Mouse (Mus musculus) gastrocnemius, adult 2 months (tissue): Measurements from ENCODE around the gene Iqcg. TPM values are rescaled to one million over a fixed set of nuclear protein-coding genes. Genes with fewer than 3 reads are reported as not detected.

ENCODE experiments used
- DNase-seq: peaks from one replicate; pipeline ENCODE4 v3.0.0; 2022
- H3K27ac ChIP-seq: fragments of 200-600 bp; 2 replicates; pipeline ENCODE4 v1.8.1; 2022; ENCODE audit warnings: mild to moderate bottlenecking
- H3K4me3 ChIP-seq: fragments of 200-600 bp; 2 replicates; pipeline ENCODE4 v1.8.1; 2022; ENCODE audit warnings: mild to moderate bottlenecking, moderate library complexity
- CTCF ChIP-seq: fragments of 200-600 bp; IDR thresholded peaks from 2 replicates; pipeline ENCODE4 v1.8.1; 2022; ENCODE audit warnings: antibody characterized with exemption, mild to moderate bottlenecking, moderate library complexity
- intact Hi-C: fragments of 180-260 bp; cut with DNase I; formaldehyde crosslinking; loops from one replicate; pipeline ENCODE4 v1.15.1; 2025
- total RNA-seq, 2 experiments: library from RNA; stranded (reverse); gene quantifications; 2 replicates each; pipeline ENCODE4 v1.2.3; 2021

Gene Iqcg
- total RNA-seq, 2 experiments from 2014 or later, result 2.0 to 3.0 TPM

DNA sequence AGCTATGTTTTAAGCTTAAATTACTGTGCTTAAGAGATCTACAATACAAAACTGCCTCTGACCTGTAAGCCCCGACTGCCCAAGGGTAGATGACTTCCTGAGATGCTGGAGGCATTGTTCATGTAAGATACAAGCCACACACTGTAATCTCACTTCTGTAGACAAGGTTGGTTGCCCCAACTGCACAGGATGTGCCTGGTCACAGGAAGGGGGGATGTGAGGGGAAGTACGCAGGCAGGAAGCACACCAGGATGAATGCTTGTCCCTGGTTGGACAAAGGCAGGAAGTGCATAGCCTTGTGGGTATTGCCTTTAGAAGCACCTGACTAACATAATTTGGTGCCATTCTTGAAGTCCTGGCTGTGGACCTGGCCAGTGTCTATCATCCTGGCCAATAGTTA, 12.8 kb downstream of the Iqcg start:
- Histone ChIP-seq H3K27ac (no peak overlapping the region), H3K4me3 (no peak overlapping the region)
- intact Hi-C loops, result no loop called here
- no peak for DNase-seq
- TF ChIP-seq CTCF, result no peak

DNA sequence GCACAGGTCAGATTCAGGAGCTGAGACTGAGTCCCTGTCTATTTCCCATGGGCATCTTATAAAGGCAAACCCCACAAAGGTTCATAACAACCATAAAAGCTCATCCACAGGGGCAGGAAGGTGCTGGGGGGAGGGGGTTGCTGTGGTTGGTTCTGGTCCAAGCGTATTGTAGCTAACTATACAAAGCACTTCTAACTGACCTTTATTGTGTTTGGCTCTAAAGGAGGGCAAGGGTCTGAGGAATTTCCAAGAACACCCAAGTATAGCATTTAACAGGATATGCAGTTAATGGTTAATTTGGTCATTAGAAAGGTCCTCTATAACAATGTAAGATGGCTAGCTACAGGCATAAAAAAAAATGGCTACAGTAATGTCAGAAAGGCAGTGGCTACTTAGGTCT, 13.3 kb downstream of the Iqcg start:
- TF ChIP-seq CTCF, result no peak
- H3K27ac ChIP-seq, result no peak overlapping the region
- no peak overlapping the region for H3K4me3 ChIP-seq
- intact Hi-C loops, result no loop called here
- no peak for DNase-seq

DNA sequence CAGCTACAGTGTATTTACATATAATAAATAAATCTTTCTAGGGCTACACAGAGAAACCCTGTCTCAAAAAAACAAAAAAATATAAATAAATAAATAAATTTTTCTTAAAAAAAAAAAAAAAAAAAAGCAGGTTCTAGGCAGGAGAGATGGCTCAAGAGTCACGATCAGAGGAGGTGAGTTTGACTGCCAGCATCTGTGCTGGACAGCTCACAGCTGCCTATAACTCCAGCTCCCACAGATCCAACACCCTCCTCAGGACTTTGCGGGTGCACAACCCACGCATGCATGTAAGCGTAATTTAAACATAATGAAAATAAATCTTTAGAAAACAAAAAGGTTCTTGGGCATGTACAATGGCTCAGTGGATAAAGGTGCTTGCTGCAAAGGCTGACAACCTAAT, 20.0 kb downstream of the Iqcg start:
- Histone ChIP-seq H3K4me3 (no peak overlapping the region), H3K27ac (no peak overlapping the region)
- no peak for TF ChIP-seq CTCF
- DNase-seq, result no peak
- intact Hi-C loops, result no loop called here

DNA sequence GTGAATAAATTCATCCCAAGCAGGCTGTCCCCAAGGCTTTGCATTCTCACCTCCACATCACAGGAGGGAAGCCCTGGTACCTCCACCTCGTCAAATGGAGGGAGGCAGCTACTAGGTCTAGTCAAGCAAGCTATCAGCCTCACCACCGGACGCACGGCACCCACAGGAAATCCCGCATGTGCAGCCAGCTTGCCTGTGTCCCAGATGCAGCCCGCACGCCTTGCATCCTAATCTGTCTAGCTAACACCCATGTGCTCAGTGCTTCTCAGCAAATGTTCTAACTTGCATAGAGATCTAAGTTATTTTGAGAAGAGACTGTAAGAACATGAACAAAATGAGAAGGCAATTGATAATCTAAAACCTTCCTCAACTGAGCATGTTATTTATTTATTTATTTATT, 29.7 kb downstream of the Iqcg start:
- TF ChIP-seq CTCF, result no peak
- no peak overlapping the region for H3K27ac ChIP-seq
- no peak overlapping the region for H3K4me3 ChIP-seq
- intact Hi-C loops, result no loop called here
- DNase-seq, result no peak

DNA sequence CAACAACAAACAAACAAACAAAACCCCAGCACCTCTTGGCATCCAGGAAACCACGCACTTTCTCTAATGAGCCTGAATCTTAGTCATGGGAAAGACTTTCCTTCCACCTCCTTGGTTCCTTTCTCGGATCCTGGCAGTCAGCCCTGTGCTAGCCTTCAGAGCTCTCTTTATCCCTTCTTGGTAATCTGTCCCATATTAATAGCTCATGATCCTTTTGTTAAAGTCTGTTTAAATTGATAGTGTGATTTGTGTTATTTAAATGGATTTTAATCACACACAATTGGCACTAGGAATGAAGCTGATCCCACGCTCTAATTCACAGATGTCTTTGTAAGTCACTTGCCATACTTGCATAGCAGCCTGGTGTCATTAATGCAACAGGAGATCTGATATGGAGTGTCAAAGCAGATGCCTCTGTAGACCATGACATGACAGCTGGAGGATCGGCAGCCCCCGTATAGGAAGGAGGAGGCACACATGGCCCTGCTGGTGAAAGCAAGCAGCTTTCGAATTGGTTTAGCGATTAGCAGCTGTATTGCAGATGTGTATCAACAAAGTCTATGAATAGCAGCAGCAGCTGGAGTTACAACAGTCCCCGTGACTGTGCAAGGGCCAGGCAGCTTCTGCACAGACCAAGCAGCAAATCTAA, 31.4 kb downstream of the Iqcg start:
- no peak for DNase-seq
- Histone ChIP-seq H3K4me3 (no peak overlapping the region), H3K27ac (no peak overlapping the region)
- no peak for TF ChIP-seq CTCF
- intact Hi-C loops, result loop anchor here (2.0 kb wide), 1 partner anchor 212 kb away; no protein-coding TSS in a partner anchor

DNA sequence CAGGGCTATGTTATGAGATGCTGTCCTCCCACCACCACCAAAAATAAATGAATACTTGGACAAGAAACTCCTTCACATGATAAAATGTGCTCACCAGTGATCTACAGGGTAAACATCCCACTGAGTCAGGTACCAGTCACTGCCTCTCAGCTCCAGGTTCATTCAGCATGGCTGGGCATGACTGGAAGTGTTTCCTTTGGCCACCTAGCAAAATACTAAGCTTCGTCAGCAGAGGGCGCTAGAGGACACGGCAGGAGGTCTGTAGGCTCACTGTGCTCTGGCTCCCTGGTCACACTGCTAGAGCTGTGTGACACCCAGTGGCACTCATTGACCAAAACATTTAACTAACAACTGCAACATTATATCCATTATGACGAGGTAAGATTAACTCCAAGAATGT, 32.3 kb downstream of the Iqcg start:
- no peak overlapping the region for H3K27ac ChIP-seq
- TF ChIP-seq CTCF, result peak; percentile 99; the same call in 1 of the 2 replicates
- intact Hi-C loops, result loop anchor here (1.0 to 2.0 kb wide), 2 partner anchors 132 to 211 kb away; no protein-coding TSS in a partner anchor
- H3K4me3 ChIP-seq, result no peak overlapping the region
- DNase-seq, result peak; percentile 91

DNA sequence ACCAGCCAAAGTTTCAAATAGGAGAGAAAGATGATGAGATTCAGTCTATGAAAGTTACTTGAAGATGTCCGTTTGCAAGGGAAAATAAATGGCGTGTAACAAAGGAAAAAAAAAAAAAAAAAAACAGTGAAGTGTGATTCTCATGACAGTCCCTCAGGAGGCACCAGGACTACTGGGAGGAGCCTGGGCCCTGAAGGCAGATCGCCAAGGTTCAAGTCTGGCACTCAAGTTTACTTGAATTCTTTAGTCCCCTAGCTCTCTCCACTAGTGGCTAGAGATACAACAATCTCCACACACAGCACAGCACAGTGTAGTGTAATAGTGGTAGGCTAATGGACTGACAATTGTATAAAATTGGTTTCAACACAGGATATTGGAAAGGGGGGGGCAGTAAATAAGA, 34.6 kb downstream of the Iqcg start:
- no peak for DNase-seq
- TF ChIP-seq CTCF, result no peak
- no peak overlapping the region for H3K27ac ChIP-seq
- intact Hi-C loops, result no loop called here
- no peak overlapping the region for H3K4me3 ChIP-seq

DNA sequence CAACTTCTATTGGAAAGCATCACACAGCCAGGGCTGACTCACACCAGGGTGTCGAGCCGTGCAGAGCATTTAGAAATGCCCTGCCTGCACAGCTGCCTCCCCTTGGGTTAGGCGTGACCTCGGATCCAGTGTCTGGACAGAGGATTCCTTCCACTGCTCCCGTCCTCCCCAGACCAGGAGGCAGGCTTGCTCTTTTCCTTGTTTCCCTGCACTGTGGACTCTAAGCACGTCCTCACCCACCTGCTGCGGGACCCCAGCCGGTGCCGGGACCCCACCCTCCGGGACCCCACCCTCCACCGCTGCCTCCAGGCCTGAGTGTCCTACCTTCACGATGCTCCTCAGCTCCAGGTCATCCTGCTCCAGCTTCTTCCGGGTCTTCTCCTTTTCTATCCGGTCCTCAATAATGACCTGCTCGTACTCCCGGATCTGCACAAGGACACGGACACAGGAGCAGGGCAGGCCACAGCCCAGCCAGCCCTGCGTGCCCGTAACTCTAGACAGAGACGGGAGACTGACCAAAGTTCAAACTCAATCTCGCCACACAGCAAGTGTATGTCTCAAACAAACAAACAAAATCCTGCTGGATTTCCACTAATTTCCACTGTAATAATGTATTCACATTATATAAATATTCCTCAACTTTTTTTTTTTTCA, 36.8 kb downstream of the Iqcg start:
- Histone ChIP-seq H3K27ac (peak overlapping the region; percentile 80), H3K4me3 (peak overlapping the region; percentile 62)
- no peak for TF ChIP-seq CTCF
- peak; percentile 73 for DNase-seq
- intact Hi-C loops, result no loop called here

DNA sequence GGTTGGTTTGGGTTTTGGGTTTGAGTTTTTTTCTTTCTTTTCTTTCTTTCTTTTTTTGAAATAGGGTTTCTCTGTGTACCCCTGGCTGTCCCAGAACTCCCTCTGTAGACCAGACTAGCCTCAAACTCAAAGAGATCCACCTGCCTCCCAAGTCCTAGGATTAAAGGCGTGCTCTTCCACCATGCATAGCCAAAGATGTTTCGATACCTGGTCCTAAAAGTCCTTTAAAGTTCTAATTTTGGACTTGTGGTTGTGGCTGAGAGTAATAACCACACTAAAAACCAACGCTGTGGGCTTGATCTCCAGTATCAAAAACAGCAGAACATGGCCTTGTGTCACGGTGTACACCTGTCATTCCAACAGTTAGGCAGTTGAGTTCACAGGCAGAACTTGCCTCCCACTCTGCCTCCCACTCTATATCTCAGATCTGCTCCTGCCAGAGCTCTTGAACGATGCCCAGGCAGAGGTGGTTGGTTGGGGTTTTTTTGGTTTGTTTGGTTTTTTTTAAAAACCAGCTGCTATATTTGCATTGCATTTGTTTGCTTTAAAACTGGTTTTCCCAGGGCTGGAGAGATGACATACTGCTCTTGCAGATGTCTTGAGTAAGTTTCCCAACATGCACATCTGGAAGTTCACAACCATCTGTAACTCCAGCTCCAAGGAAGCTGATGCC, 38.2 kb downstream of the Iqcg start:
- Histone ChIP-seq H3K4me3 (no peak overlapping the region), H3K27ac (no peak overlapping the region)
- TF ChIP-seq CTCF, result no peak
- no peak for DNase-seq
- intact Hi-C loops, result no loop called here

DNA sequence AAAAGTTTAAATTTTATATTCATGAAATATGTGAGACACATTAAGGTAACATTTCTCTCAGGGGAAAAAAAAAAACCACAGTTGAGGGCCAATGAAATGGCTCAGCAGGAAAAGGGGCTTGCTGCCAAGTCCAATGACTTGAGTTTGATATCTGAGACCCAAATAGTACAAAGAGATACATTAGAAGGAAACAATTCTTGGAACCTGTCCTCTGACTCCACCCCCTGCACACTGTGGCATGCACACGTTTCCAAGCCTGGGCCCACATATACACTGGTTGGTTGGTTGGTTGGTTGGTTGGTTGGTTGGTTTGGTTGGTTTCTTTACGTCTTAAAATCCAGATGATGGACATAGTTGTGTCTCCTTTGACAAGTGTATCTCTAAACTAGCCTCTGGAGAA, 40.0 kb downstream of the Iqcg start:
- H3K27ac ChIP-seq, result no peak overlapping the region
- no peak for DNase-seq
- no peak for TF ChIP-seq CTCF
- intact Hi-C loops, result no loop called here
- H3K4me3 ChIP-seq, result no peak overlapping the region

DNA sequence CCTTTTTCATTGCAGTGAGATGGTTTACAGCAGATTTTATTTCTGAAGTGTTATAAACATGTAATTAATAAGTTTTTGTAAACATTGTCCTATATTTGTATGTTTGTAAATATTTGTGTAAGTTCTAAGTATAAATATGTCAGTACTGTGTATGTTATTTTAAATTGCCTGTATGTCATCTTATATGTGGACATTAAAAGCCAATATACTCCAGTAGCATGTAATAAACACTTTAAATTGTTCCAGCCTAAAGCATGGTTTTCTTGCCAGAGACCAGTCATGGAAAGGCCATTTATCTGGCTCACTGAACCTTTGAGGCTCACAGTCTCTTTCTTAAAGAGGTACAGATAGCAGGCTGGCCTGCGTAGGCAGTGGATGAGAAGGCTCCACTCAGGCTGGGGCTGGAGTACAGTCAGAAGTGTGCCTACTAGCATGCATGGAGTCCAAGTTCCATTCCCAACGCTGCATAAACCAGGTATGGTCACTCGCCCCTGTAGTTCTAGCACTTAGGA, 40.6 kb downstream of the Iqcg start:
- no peak overlapping the region for H3K4me3 ChIP-seq
- intact Hi-C loops, result no loop called here
- peak overlapping the region; percentile 72 for H3K27ac ChIP-seq
- no peak for DNase-seq
- TF ChIP-seq CTCF, result no peak

DNA sequence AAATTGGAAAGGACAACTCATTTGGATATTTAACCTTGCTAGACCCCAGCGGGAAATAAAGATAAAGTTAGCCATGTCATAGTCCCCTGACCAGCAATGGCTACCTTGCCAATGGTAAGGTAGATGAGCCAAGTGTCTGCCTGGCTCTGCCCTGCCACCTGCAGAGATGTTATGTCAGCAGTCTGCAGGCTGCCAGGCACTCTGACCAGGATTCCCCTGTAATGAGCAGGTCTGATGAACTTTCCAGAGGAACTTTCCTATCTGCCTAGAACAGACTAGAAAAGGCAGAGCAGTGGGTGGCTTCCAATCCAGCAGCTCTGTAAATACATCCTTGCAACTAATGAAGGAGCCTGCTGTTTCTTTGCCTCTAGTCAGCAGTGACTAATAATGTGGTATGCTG, 41.1 kb downstream of the Iqcg start:
- intact Hi-C loops, result no loop called here
- H3K4me3 ChIP-seq, result no peak overlapping the region
- peak; percentile 64 for DNase-seq
- peak overlapping the region; percentile 72 for H3K27ac ChIP-seq
- TF ChIP-seq CTCF, result no peak

DNA sequence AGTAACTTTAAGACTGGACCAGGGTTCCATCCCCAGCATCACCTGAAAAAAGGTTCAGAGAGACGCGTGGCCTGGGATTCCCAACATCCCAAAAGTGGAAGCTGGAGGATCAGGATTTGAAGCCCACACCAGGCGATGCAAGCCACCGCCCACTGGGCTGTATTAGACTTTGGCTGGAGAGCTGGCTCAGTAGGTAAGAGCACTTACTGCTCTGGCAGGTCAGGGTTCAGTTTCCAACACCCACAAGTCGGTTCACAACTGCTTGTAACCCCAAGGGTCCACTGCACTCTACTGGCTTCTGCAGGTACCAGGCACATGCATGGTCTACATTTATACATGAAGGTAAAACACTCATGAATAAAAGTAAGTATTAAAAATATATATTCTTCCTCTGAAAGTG, 42.2 kb downstream of the Iqcg start:
- intact Hi-C loops, result no loop called here
- no peak for DNase-seq
- H3K27ac ChIP-seq, result no peak overlapping the region
- TF ChIP-seq CTCF, result no peak
- H3K4me3 ChIP-seq, result no peak overlapping the region

DNA sequence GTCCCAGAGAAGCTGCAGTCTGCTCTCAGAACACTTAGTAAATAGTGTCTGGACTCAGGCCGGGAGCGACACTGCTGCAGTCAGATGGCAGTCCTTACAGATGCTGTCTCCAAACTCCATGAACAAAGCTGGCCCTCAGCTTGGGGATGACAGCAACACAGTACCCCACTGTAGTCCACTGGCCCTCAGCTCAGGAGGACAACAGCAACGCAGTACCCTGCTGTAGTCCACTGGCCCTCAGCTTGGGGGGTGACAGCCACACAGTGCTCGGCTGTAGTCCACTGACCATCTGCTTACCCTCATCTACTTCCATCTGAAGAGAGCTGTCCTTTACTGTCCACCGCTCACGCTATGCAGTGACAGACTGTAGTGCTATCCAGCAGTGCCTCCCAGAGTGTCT, 45.9 kb downstream of the Iqcg start:
- intact Hi-C loops, result no loop called here
- TF ChIP-seq CTCF, result no peak
- Histone ChIP-seq H3K4me3 (no peak overlapping the region), H3K27ac (no peak overlapping the region)
- DNase-seq, result no peak
